Mouse (Mus musculus) forebrain, embryonic 14.5 days (tissue): ENCODE measurements at regions not wholly inside any gene's neighbourhood (a gene's known extent, or its start where the extent isn't known, plus 50 kb on each side); places are given as distances from the start of the nearest gene placed in this dataset.

Experiments
- ATAC-seq: fragments of 200-750 bp; cut with Nextera tagmentation; 2 replicates; pipeline ENCODE4 v1.8.0; 2017; ENCODE audit warnings: mild to moderate bottlenecking, moderate library complexity
- DNase-seq: peaks from one replicate; pipeline ENCODE4 v3.0.0-alpha.2; 2015; ENCODE audit warnings: low spot score
- H3K27ac ChIP-seq: fragments of 300-500 bp; sonication (generic); 2 replicates; pipeline ENCODE4 v1.5.1; 2014; ENCODE audit warnings: low read depth, mild to moderate bottlenecking, control low read depth, low read length, moderate library complexity
- H3K27me3 ChIP-seq: fragments of 300-500 bp; sonication (generic); replicated peaks from 2 replicates; pipeline ENCODE4 v1.6.1; 2014; ENCODE audit warnings: low read length, control low read depth, mixed read lengths; ENCODE audit not compliant: control insufficient read depth, insufficient read depth
- H3K36me3 ChIP-seq: fragments of 300-500 bp; sonication (generic); 2 replicates; pipeline ENCODE4 v1.6.1; 2014; ENCODE audit warnings: low read length, control low read depth; ENCODE audit not compliant: control insufficient read depth, insufficient read depth
- H3K4me1 ChIP-seq: fragments of 300-500 bp; sonication (generic); 2 replicates; pipeline ENCODE4 v1.6.1; 2014; ENCODE audit warnings: antibody characterized with exemption, low read length, control low read depth; ENCODE audit not compliant: control insufficient read depth, insufficient read depth
- H3K4me2 ChIP-seq: fragments of 300-500 bp; sonication (generic); 2 replicates; pipeline ENCODE4 v1.6.1; 2014; ENCODE audit warnings: mild to moderate bottlenecking, control low read depth, low read length
- H3K4me3 ChIP-seq: fragments of 300-500 bp; sonication (generic); 2 replicates; pipeline ENCODE4 v1.5.1; 2014; ENCODE audit warnings: low read depth, low read length, control low read depth
- H3K9ac ChIP-seq: fragments of 300-500 bp; sonication (generic); 2 replicates; pipeline ENCODE4 v1.6.1; 2014; ENCODE audit warnings: mild to moderate bottlenecking, low read length, control low read depth, moderate library complexity
- H3K9me3 ChIP-seq: fragments of 300-500 bp; sonication (generic); replicated peaks from 2 replicates; pipeline ENCODE4 v1.6.1; 2016; ENCODE audit warnings: low read length, control low read depth, mixed read lengths; ENCODE audit not compliant: control insufficient read depth
- WGBS: fragments of 180-500 bp; shearing (Covaris S2); extraction: QIAGEN DNeasy Blood & Tissue Kit; methylation state at CpG from one replicate; pipeline ENCODE4 v1.1.7; 2014; 5-methylcytosine and 5-hydroxymethylcytosine counted together

- H3K4me2 ChIP-seq = no peak overlapping the region
- DNase-seq = no peak
- no peak overlapping the region for H3K27ac ChIP-seq
- no peaks in the 10 kb centered on the region for H3K36me3 ChIP-seq
- H3K27me3 ChIP-seq = no peaks in the 10 kb centered on the region
- no peaks in the 10 kb centered on the region for H3K4me1 ChIP-seq
- H3K9ac ChIP-seq = no peak overlapping the region
- no peaks in the 10 kb centered on the region for H3K9me3 ChIP-seq
- no peak for ATAC-seq
- no peak overlapping the region for H3K4me3 ChIP-seq
- 86% methylated on average over 7 of the region's 7 CpGs for WGBS
These were observed 124.6 kb downstream of the En1 start for GRCm38 (mm10) chr1:120726777-120727176.

- H3K27ac ChIP-seq = no peak overlapping the region
- H3K27me3 ChIP-seq = no peaks in the 10 kb centered on the region
- H3K4me1 ChIP-seq = no peaks in the 10 kb centered on the region
- H3K9me3 ChIP-seq = no peaks in the 10 kb centered on the region
- no peak overlapping the region for H3K9ac ChIP-seq
- 83% methylated on average over 8 of the region's 8 CpGs for WGBS
- H3K36me3 ChIP-seq = no peaks in the 10 kb centered on the region
- H3K4me2 ChIP-seq = no peak overlapping the region
- no peak for ATAC-seq
- no peak overlapping the region for H3K4me3 ChIP-seq
- no peak for DNase-seq
These were observed 125.2 kb downstream of the En1 start for GRCm38 (mm10) chr1:120727427-120727826.

- WGBS = 58% methylated on average over 1 of the region's 1 CpGs
- no peak overlapping the region for H3K4me3 ChIP-seq
- no peak overlapping the region for H3K9ac ChIP-seq
- no peaks in the 10 kb centered on the region for H3K36me3 ChIP-seq
- H3K4me1 ChIP-seq = no peaks in the 10 kb centered on the region
- no peaks in the 10 kb centered on the region for H3K9me3 ChIP-seq
- no peak overlapping the region for H3K4me2 ChIP-seq
- no peaks in the 10 kb centered on the region for H3K27me3 ChIP-seq
- ATAC-seq = no peak
- H3K27ac ChIP-seq = no peak overlapping the region
- no peak for DNase-seq
These were observed 129.8 kb downstream of the En1 start for GRCm38 (mm10) chr1:120732003-120732402.

GRCm38 (mm10) chr1:120733683-120734082, 131.5 kb downstream of the En1 start:
- ATAC-seq = no peak

GRCm38 (mm10) chr1:120734846-120735245, 132.6 kb downstream of the En1 start:
- DNase-seq = no peak
- Histone ChIP-seq H3K36me3 (no peaks in the 10 kb centered on the region), H3K27me3 (no peaks in the 10 kb centered on the region), H3K27ac (no peak overlapping the region), H3K4me1 (no peaks in the 10 kb centered on the region), H3K4me2 (no peak overlapping the region), H3K9me3 (no peaks in the 10 kb centered on the region), H3K9ac (no peak overlapping the region), H3K4me3 (no peak overlapping the region)
- no peak for ATAC-seq

More at GRCm38 (mm10) chr1:120733683-120734082, 131.5 kb downstream of the En1 start:
- WGBS = 75% methylated on average over 5 of the region's 5 CpGs
- Histone ChIP-seq H3K9ac (no peak overlapping the region), H3K9me3 (no peaks in the 10 kb centered on the region), H3K36me3 (no peaks in the 10 kb centered on the region), H3K4me1 (no peaks in the 10 kb centered on the region), H3K27ac (no peak overlapping the region), H3K4me2 (no peak overlapping the region), H3K4me3 (no peak overlapping the region), H3K27me3 (no peaks in the 10 kb centered on the region)
- DNase-seq = no peak

- no peak overlapping the region for H3K9ac ChIP-seq
- 76% methylated on average over 6 of the region's 6 CpGs for WGBS
- no peaks in the 10 kb centered on the region for H3K9me3 ChIP-seq
- no peaks in the 10 kb centered on the region for H3K36me3 ChIP-seq
- no peak for DNase-seq
- H3K4me3 ChIP-seq = no peak overlapping the region
- no peak overlapping the region for H3K27ac ChIP-seq
- no peaks in the 10 kb centered on the region for H3K27me3 ChIP-seq
- no peak for ATAC-seq
- H3K4me2 ChIP-seq = no peak overlapping the region
- no peaks in the 10 kb centered on the region for H3K4me1 ChIP-seq
These were observed 137.3 kb downstream of the En1 start for GRCm38 (mm10) chr1:120739499-120739898.

- no peaks in the 10 kb centered on the region for H3K9me3 ChIP-seq
- H3K4me1 ChIP-seq = no peaks in the 10 kb centered on the region
- H3K4me3 ChIP-seq = no peak overlapping the region
- no peak for ATAC-seq
- 82% methylated on average over 16 of the region's 16 CpGs for WGBS
- DNase-seq = no peak
- H3K4me2 ChIP-seq = no peak overlapping the region
- H3K36me3 ChIP-seq = no peaks in the 10 kb centered on the region
- no peak overlapping the region for H3K27ac ChIP-seq
- H3K9ac ChIP-seq = no peak overlapping the region
- no peaks in the 10 kb centered on the region for H3K27me3 ChIP-seq
These were observed 139.0 kb downstream of the En1 start for GRCm38 (mm10) chr1:120741091-120741740.

- ATAC-seq (no peak), DNase-seq (no peak)
- no peak overlapping the region for H3K4me2 ChIP-seq
- no peaks in the 10 kb centered on the region for H3K36me3 ChIP-seq
- H3K4me1 ChIP-seq = no peaks in the 10 kb centered on the region
- no peak overlapping the region for H3K4me3 ChIP-seq
- 83% methylated on average over 6 of the region's 6 CpGs for WGBS
- no peak overlapping the region for H3K27ac ChIP-seq
- H3K27me3 ChIP-seq = no peaks in the 10 kb centered on the region
- H3K9ac ChIP-seq = no peak overlapping the region
- no peaks in the 10 kb centered on the region for H3K9me3 ChIP-seq
These were observed 146.7 kb downstream of the En1 start for GRCm38 (mm10) chr1:120748963-120749362.

- Histone ChIP-seq H3K4me1 (no peaks in the 10 kb centered on the region), H3K9me3 (no peaks in the 10 kb centered on the region), H3K4me3 (no peak overlapping the region), H3K4me2 (no peak overlapping the region), H3K27ac (no peak overlapping the region), H3K9ac (no peak overlapping the region), H3K27me3 (no peaks in the 10 kb centered on the region), H3K36me3 (no peaks in the 10 kb centered on the region)
- DNase-seq = no peak
- WGBS = 91% methylated on average over 1 of the region's 1 CpGs
- ATAC-seq = no peak
These were observed 151.2 kb downstream of the En1 start for GRCm38 (mm10) chr1:120753406-120753805.
